Mouse (Mus musculus) liver, adult 2 months (tissue): Measurements from ENCODE around the gene Lce3b.

Source experiments
- CTCF ChIP-seq: fragments of 200-500 bp; IDR thresholded peaks from 2 replicates; pipeline ENCODE4 v1.5.1; 2011; ENCODE audit warnings: low read depth, low read length, control low read depth
- POLR2A ChIP-seq: fragments of 200-500 bp; IDR thresholded peaks from 2 replicates; pipeline ENCODE4 v1.6.1; 2011; ENCODE audit warnings: low read length, control low read depth; ENCODE audit not compliant: insufficient read depth; ENCODE audit errors: extremely low read depth

DNA sequence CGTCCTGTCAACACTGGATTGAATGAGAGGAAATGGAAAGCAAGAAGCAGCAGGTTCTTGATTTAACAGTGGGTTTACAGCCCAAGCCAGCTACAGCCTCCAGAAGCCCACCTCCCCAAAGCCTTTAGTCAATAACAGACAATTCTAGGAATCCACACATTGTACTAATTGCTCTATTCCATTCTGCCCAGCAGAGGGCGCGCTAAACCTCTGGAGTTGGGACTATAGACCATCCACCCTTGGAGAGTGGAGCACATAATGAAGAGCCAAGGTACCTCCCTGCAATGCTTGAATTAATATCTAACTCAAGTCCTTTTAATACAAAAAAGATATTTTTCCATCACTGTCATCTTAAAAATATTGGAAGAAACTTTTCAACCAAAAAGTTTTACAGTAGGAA is 29.8 kb upstream of the Lce3b start:
- TF ChIP-seq CTCF: peak; percentile 49; the same call in 1 of the 2 replicates
- TF ChIP-seq POLR2A: no peak
